Mouse (Mus musculus): ENCODE data around the gene Gm45844. TPM values are rescaled to one million over a fixed set of nuclear protein-coding genes. Genes with fewer than 3 reads are reported as not detected.
"Not testable (repeated sequence)": the region's sequence is repeated elsewhere in the genome, so short reads cannot be mapped to it uniquely, and the experiment has no call there.

The Gm45844 gene
- total RNA-seq (2021) = 1 to 10 TPM in 1 of 2 experiments, under 1 TPM in 1; 0.99 to 2.2 TPM
- long read RNA-seq, experiment 1 = 0 reads
- long read RNA-seq, experiment 2, partial matches to known transcripts = 0 of 1 reads
- long read RNA-seq, experiment 2, other reads (novel, unspliced or antisense) = 1 of 1 reads

- peak; percentile 89 for DNase-seq
Measured at GRCm38 (mm10) chr7:7277966-7278567, at the start of gene Gm45844. TSS of gene Gm45844 (minus strand) at chr7:7278289.

GRCm38 (mm10) chr7:7295595-7295994 is 17.5 kb upstream of the Gm45844 start:
- DNase-seq = peak; percentile 27

- DNase-seq = peak; percentile 8
Measured at GRCm38 (mm10) chr7:7281383-7281782, 3.3 kb upstream of the Gm45844 start.

GRCm38 (mm10) chr7:7277556-7277955 is 533 bp downstream of the Gm45844 start:
- not testable (repeated sequence) for DNase-seq

GRCm38 (mm10) chr7:7247228-7247627 is 30.9 kb downstream of the Gm45844 start, which contains the start of gene Vmn2r29:
TSS of gene Vmn2r29 (minus strand) at chr7:7247328.
- not testable (repeated sequence) for DNase-seq

- peak; percentile 35 for DNase-seq
Measured at GRCm38 (mm10) chr7:7209313-7210151, 68.6 kb downstream of the Gm45844 start, which contains the start of gene Zfp772. TSS of gene Zfp772 (minus strand) at chr7:7209998.

GRCm38 (mm10) chr7:7188191-7188942 is 89.7 kb downstream of the Gm45844 start:
- peak; percentile 24 for DNase-seq

- no peak for DNase-seq
Measured at GRCm38 (mm10) chr7:7187417-7188190, 90.5 kb downstream of the Gm45844 start.

- no peak for DNase-seq
Measured at GRCm38 (mm10) chr7:7185897-7186296, 92.2 kb downstream of the Gm45844 start.

GRCm38 (mm10) chr7:7171227-7172147 is 106.6 kb downstream of the Gm45844 start, which contains the start of gene Zfp418:
TSS of gene Zfp418 (plus strand) at chr7:7171330.
- DNase-seq = peak; percentile 50

Small RNA genes within 50 kb of the gene (microRNA-seq; reads per million reads assigned to microRNA genes)
- gene Mir5620 (ENCODE audit: borderline replicate concordance in 2 of 2) = 0 to 1.1 reads per million in 2 experiments

Other genes starting within 250 kb of the Gm45844 start
- gene Zfp954, start 156.8 kb downstream of the Gm45844 start, total RNA-seq (2021) = 1 to 10 TPM; 2.7 TPM
- under 1 TPM; 0.35 to 0.77 TPM for gene Zfp773, start 141.5 kb downstream of the Gm45844 start, total RNA-seq (2021)
- gene Zfp418, start 107.0 kb downstream of the Gm45844 start, total RNA-seq (2021) = 1 to 10 TPM; 1.2 to 1.6 TPM
- gene Zfp772, start 68.3 kb downstream of the Gm45844 start, total RNA-seq (2021) = 1 to 10 TPM; 1.5 to 1.6 TPM
- under 1 TPM in 1 of 2 experiments, not detected in 1; 0.13 TPM for gene Vmn2r29, start 31.0 kb downstream of the Gm45844 start, total RNA-seq (2021)
- 10 to 100 TPM; 28.8 to 33.9 TPM for gene Clcn4, start 22.6 kb upstream of the Gm45844 start, total RNA-seq (2021)
- under 1 TPM in 1 of 2 experiments, not detected in 1; 0.03 TPM for gene Vmn2r30, start 59.3 kb upstream of the Gm45844 start, total RNA-seq (2021)
- not detected for gene Gm45783, start 96.3 kb upstream of the Gm45844 start, total RNA-seq (2021)
- gene Vmn2r31, start 121.4 kb upstream of the Gm45844 start, total RNA-seq (2021) = not detected
- not detected for gene Vmn2r32, start 201.7 kb upstream of the Gm45844 start, total RNA-seq (2021)

Data from gastrocnemius, postnatal 25 days (tissue).